7 mouse cellular contexts compared by ENCODE assay signal in genomic region chr3:122730741-122731235, GRCm38 (mm10). TPM values are rescaled to one million over a fixed set of nuclear protein-coding genes. Genes with fewer than 3 reads are reported as not detected.
DNase-seq lines count a peak whose midpoint lies in the region; ATAC-seq and TF ChIP-seq lines count a peak whose summit lies in the region.

No protein-coding gene starts in this region.

- 1% methylated on average over 13 of the region's 13 CpGs for WGBS in lung, postnatal 0 days
- WGBS in forebrain, embryonic 10.5 days = 2% methylated on average over 13 of the region's 13 CpGs
- WGBS in limb, embryonic 11.5 days = 3% methylated on average over 13 of the region's 13 CpGs
- 2% methylated on average over 13 of the region's 13 CpGs for whole genome bisulfite sequencing in small intestine, adult 2 months

- peak overlapping the region; percentile 62 for H3K9ac ChIP-seq in lung, postnatal 0 days (replicated peaks; ENCODE audit: low read depth)
- peak overlapping the region; percentile 77 for H3K9ac ChIP-seq in limb, embryonic 11.5 days (ENCODE audit: low read length)

- no peak for TF ChIP-seq POLR2A in small intestine, adult 2 months (IDR thresholded peaks at IDR 0.05; ENCODE audit: low read depth, low read length)

- H3K4me1 ChIP-seq in lung, postnatal 0 days (ENCODE audit: insufficient read depth, low read depth, low read length) = no peaks in the 10 kb centered on the region
- peaks cover 37% of the 10 kb centered on the region for H3K4me1 ChIP-seq in forebrain, embryonic 10.5 days
- no peaks in the 10 kb centered on the region for H3K4me1 ChIP-seq in limb, embryonic 11.5 days (ENCODE audit: control insufficient read depth, insufficient read depth, low read length)
- peaks cover 7% of the 10 kb centered on the region; the same call in 1 of the 2 replicates for H3K4me1 ChIP-seq in small intestine, adult 2 months (ENCODE audit: control insufficient read depth, insufficient read depth, insufficient read length, low read length)

- H3K9me3 ChIP-seq in lung, postnatal 0 days (ENCODE audit: low read length) = no peaks in the 10 kb centered on the region
- no peaks in the 10 kb centered on the region for H3K9me3 ChIP-seq in forebrain, embryonic 10.5 days
- H3K9me3 ChIP-seq in limb, embryonic 11.5 days (ENCODE audit: control insufficient read depth, low read length) = no peaks in the 10 kb centered on the region

- peak overlapping the region; percentile 92 for H3K27ac ChIP-seq in lung, postnatal 0 days (ENCODE audit: low read length)
- H3K27ac ChIP-seq in forebrain, embryonic 10.5 days = peak overlapping the region; percentile 96
- no peak overlapping the region for H3K27ac ChIP-seq in limb, embryonic 11.5 days (replicated peaks; ENCODE audit: low read depth, low read length)
- H3K27ac ChIP-seq in small intestine, adult 2 months (ENCODE audit: insufficient read depth, low read depth, low read length) = peak overlapping the region; percentile 91

- TF ChIP-seq CTCF in lung, postnatal 0 days (IDR thresholded peaks at IDR 0.05) = no peak
- no peak for TF ChIP-seq CTCF in small intestine, adult 2 months (IDR thresholded peaks at IDR 0.05; ENCODE audit: extremely low read depth, insufficient read length, insufficient replicate concordance, low read depth, low read length)

- peak overlapping the region; percentile 68 for H3K4me3 ChIP-seq in lung, postnatal 0 days (ENCODE audit: low read depth, low read length)
- H3K4me3 ChIP-seq in forebrain, embryonic 10.5 days = peak overlapping the region; percentile 81
- H3K4me3 ChIP-seq in limb, embryonic 11.5 days (ENCODE audit: low read depth, low read length) = peak overlapping the region; percentile 60
- peak overlapping the region; percentile 87 for H3K4me3 ChIP-seq in small intestine, adult 2 months (ENCODE audit: low read depth, low read length)

- ATAC-seq in lung, postnatal 0 days = no peak
- no peak for ATAC-seq in limb, embryonic 11.5 days (ENCODE audit: insufficient number of reproducible peaks, low FRiP score, low TSS enrichment, low read depth)
- no peak for ATAC-seq in CD4-positive, CD25-positive, alpha-beta regulatory T cell, adult 4 months

- peak; percentile 28 for DNase-seq in lung, postnatal 0 days (ENCODE audit: low spot score)
- DNase-seq in lung, adult 18-20 months = no peak
- DNase-seq in forebrain, embryonic 10.5 days (ENCODE audit: extremely low spot score, low spot score) = peak; percentile 15
- no peak for DNase-seq in limb, embryonic 11.5 days (ENCODE audit: low spot score)
- DNase-seq in cerebellum, postnatal 14 days = no peak

- H3K27me3 ChIP-seq in lung, postnatal 0 days (replicated peaks; ENCODE audit: insufficient read depth, low read length) = no peaks in the 10 kb centered on the region
- H3K27me3 ChIP-seq in forebrain, embryonic 10.5 days (ENCODE audit: poor library complexity, severe bottlenecking) = peaks cover 9% of the 10 kb centered on the region
- H3K27me3 ChIP-seq in limb, embryonic 11.5 days (ENCODE audit: control insufficient read depth, insufficient read depth, low read length) = no peaks in the 10 kb centered on the region
- no peaks in the 10 kb centered on the region for H3K27me3 ChIP-seq in small intestine, adult 2 months (ENCODE audit: control insufficient read depth, insufficient read depth, low read length)

- H3K36me3 ChIP-seq in lung, postnatal 0 days (ENCODE audit: insufficient read depth, low read length) = no peaks in the 10 kb centered on the region
- H3K36me3 ChIP-seq in forebrain, embryonic 10.5 days (replicated peaks) = no peaks in the 10 kb centered on the region
- H3K36me3 ChIP-seq in limb, embryonic 11.5 days (ENCODE audit: control insufficient read depth, insufficient read depth, low read length) = no peaks in the 10 kb centered on the region
- no peaks in the 10 kb centered on the region for H3K36me3 ChIP-seq in small intestine, adult 2 months (ENCODE audit: control insufficient read depth, insufficient read depth, low read length)

- H3K4me2 ChIP-seq in lung, postnatal 0 days (replicated peaks; ENCODE audit: low read depth, low read length) = peak overlapping the region; percentile 85
- H3K4me2 ChIP-seq in limb, embryonic 11.5 days (ENCODE audit: low read depth, severe bottlenecking) = peak overlapping the region; percentile 74

- no peak for TF ChIP-seq EP300 in lung, postnatal 0 days (IDR thresholded peaks at IDR 0.05)

RNA-seq across cellular contexts. Expression of gene Pde5a, which starts 2.0 kb away (rescaled TPM):
- polyA plus RNA-seq in lung, postnatal 0 days (2015; fragmentation: Nextera tagmentation; extraction: Ambion mirVana) = 16.6 and 22.7 TPM in 2 replicates
- polyA plus RNA-seq in forebrain, embryonic 10.5 days (2016; fragmentation: Nextera tagmentation; extraction: Ambion mirVana) = 3.0 and 3.7 TPM in 2 replicates
- 3.8 and 3.9 TPM in 2 replicates for polyA plus RNA-seq in limb, embryonic 11.5 days (2014; fragmentation: Nextera tagmentation; extraction: Ambion mirVana)
- 3.9 and 10.3 TPM in 2 replicates for polyA plus RNA-seq in small intestine, adult 2 months (2012; rRNA removed)
- under 1 TPM; 0.08 to 0.11 TPM for polyA plus RNA-seq in CD4-positive, CD25-positive, alpha-beta regulatory T cell, adult 4 months (2017; shearing (Covaris generic))

Comparison
In these comparisons a context has a peak if more than half of its experiments do, and no peak if none do; other contexts are left out.
1. DNase-seq: peak in lung, postnatal 0 days (single experiment) and forebrain, embryonic 10.5 days (single experiment); none in lung, adult 18-20 months (0 of 2), limb, embryonic 11.5 days (single experiment) and cerebellum, postnatal 14 days (0 of 2).
2. Peak in every context shown above with its lines, with median percentiles within 50 percentile points of each other: H3K4me3 ChIP-seq.